Mouse (Mus musculus): ENCODE data around the gene Hapln3. TPM values are rescaled to one million over a fixed set of nuclear protein-coding genes. Genes with fewer than 3 reads are reported as not detected.

Gene Hapln3
- total RNA-seq, 2 experiments from 2014 or later, result 1.4 to 1.9 TPM

DNA sequence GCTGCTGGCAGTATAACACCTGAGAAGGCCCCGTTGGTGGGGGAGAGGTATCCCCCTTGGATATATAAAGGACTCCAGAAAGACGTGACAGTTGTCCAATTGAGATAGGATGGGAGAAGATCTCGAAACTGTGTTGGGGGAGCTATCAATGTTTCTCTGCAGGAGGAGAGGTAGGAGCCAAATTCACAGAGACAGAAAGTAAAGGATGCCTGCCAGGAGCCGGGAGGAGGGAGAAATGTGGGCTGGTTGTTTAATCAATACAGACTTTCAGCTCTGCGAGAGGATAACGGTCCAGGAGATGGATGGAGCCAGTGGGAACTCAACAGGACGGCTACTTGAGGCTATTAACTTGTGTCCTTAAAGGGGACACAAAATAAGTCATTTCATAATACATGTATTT is 63.4 kb downstream of the Hapln3 start:
- Histone ChIP-seq H3K27ac (no peak overlapping the region), H3K4me3 (no peak overlapping the region)
- intact Hi-C loops (cut with DNase I), result no loop called here
- DNase-seq (ENCODE audit: extremely low spot score in 1 of 2, low spot score in 2 of 2), result no peak
- TF ChIP-seq CTCF (IDR thresholded peaks at IDR 0.05), result no peak

Other genes starting within 250 kb of the Hapln3 start
- gene Aen, start 235.2 kb downstream of the Hapln3 start, total RNA-seq (2021), result 10 to 100 TPM; 20.6 to 22.1 TPM
- gene Isg20, start 217.6 kb downstream of the Hapln3 start, total RNA-seq (2021), result 1 to 10 TPM in 1 of 2 experiments, under 1 TPM in 1; 0.65 to 1.2 TPM
- gene Acan, start 77.5 kb downstream of the Hapln3 start, total RNA-seq (2021), result 1 to 10 TPM; 3.2 to 5.8 TPM
- gene Mfge8, start 18.0 kb upstream of the Hapln3 start, total RNA-seq (2021), result 100 to 1,000 TPM; 190 to 199 TPM
- gene Abhd2, start 142.2 kb upstream of the Hapln3 start, total RNA-seq (2021), result 100 to 1,000 TPM; 103 to 116 TPM

Measured in left cerebral cortex, adult 2 months (tissue).